ENCODE assay signal across 7 mouse cellular contexts in the genomic region with DNA sequence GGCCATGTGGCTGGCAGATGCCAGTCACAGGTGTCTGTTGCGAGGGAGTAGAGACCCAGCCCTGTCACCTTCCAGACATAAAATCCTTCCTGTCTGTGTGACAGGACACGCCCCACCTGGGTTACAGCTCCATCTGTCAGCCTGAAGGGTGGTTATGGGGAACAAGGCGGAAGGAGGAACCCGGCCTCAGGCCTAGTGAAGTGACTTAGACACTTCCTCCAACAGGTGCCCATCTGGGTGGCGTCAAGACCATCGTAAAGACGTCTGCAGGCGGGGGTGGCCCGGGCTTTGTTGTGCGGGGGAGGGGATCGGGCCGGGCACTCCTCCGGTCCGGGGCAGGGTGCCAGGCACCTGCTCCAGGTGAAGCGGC. TPM values are rescaled to one million over a fixed set of nuclear protein-coding genes. Genes with fewer than 3 reads are reported as not detected.
DNase-seq lines count a peak whose midpoint lies in the region; ATAC-seq and TF ChIP-seq lines count a peak whose summit lies in the region.

No protein-coding gene starts in this region.

- WGBS in heart, embryonic 14.5 days = 3% methylated on average over 15 of the region's 15 CpGs

- H3K27ac ChIP-seq in heart, embryonic 14.5 days (replicated peaks in 1 of 2; ENCODE audit: control insufficient read depth in 1 of 2, insufficient read depth in 1 of 2, low read depth in 2 of 2, low read length in 2 of 2) = peak overlapping the region; percentile 61 to 77

- TF ChIP-seq CTCF in E14TG2a.4 (conservative IDR thresholded peaks at IDR 0.05; ENCODE audit: low read length) = no peak

- peak overlapping the region; percentile 97 for H3K9ac ChIP-seq in heart, embryonic 14.5 days (ENCODE audit: low read length)

- H3K9me3 ChIP-seq in E14TG2a.4 (ENCODE audit: low read length) = no peaks in the 10 kb centered on the region
- H3K9me3 ChIP-seq in heart, embryonic 14.5 days (ENCODE audit: control insufficient read depth, low read length) = no peaks in the 10 kb centered on the region

- H3K4me1 ChIP-seq in E14TG2a.4 (replicated peaks; ENCODE audit: low read depth, low read length) = peaks cover 49% of the 10 kb centered on the region
- peaks cover 16 to 42% of the 10 kb centered on the region in 2 experiments for H3K4me1 ChIP-seq in heart, embryonic 14.5 days (ENCODE audit: control insufficient read depth in 2 of 2, insufficient read depth in 2 of 2, low read length in 2 of 2)

- peaks cover 26% of the 10 kb centered on the region for H3K27me3 ChIP-seq in E14TG2a.4 (ENCODE audit: insufficient read depth, low read length)
- H3K27me3 ChIP-seq in heart, embryonic 14.5 days (ENCODE audit: control insufficient read depth, insufficient read depth, low read length) = no peaks in the 10 kb centered on the region

- ATAC-seq in heart, embryonic 14.5 days (ENCODE audit: insufficient number of reproducible peaks, insufficient read depth, low FRiP score, low read depth) = no peak

- peak overlapping the region; percentile 91 for H3K4me3 ChIP-seq in E14TG2a.4 (replicated peaks; ENCODE audit: low read length)
- H3K4me3 ChIP-seq in heart, embryonic 14.5 days (ENCODE audit: control insufficient read depth in 1 of 2, insufficient read depth in 1 of 2, low read depth in 1 of 2, low read length in 2 of 2) = peak overlapping the region; percentile 88 to 93

- DNase-seq in ZHBTc4 (ENCODE audit: low read depth, low spot score) = peak; percentile 48
- peak; percentile 39 for DNase-seq in embryo, embryonic 10.5 days (ENCODE audit: low spot score)
- DNase-seq in kidney, postnatal 10 days = peak; percentile 70
- DNase-seq in lung, postnatal 4 days = peak; percentile 70 to 71
- DNase-seq in right cerebral cortex, postnatal 25 days = peak; percentile 51

- H3K4me2 ChIP-seq in heart, embryonic 14.5 days (ENCODE audit: low read length) = peak overlapping the region; percentile 89

- H3K36me3 ChIP-seq in E14TG2a.4 (ENCODE audit: insufficient read depth, low read length) = no peaks in the 10 kb centered on the region
- 0 out of 2 replicates have a peak, but pooled peaks cover 3% of the 10 kb centered on the region for H3K36me3 ChIP-seq in heart, embryonic 14.5 days (ENCODE audit: control insufficient read depth, insufficient read depth, low read length)

RNA-seq across cellular contexts. Expression of a gene that starts 0.7 kb away (rescaled TPM):
- polyA plus RNA-seq in heart, embryonic 14.5 days (2014; fragmentation: Nextera tagmentation; extraction: Ambion mirVana) = 19.5 and 22.7 TPM in 2 replicates

RNA-seq across cellular contexts. Expression of a gene that starts 16.7 kb away (rescaled TPM):
- 114 and 119 TPM in 2 replicates for polyA plus RNA-seq in heart, embryonic 14.5 days (2014; fragmentation: Nextera tagmentation; extraction: Ambion mirVana)

RNA-seq across cellular contexts. Expression of a gene that starts 31.8 kb away (rescaled TPM):
- polyA plus RNA-seq in heart, embryonic 14.5 days (2014; fragmentation: Nextera tagmentation; extraction: Ambion mirVana) = 0.42 and 0.58 TPM in 2 replicates

RNA-seq across cellular contexts. Expression of a gene that starts 42.9 kb away (rescaled TPM):
- 35.6 and 35.9 TPM in 2 replicates for polyA plus RNA-seq in heart, embryonic 14.5 days (2014; fragmentation: Nextera tagmentation; extraction: Ambion mirVana)

RNA-seq across cellular contexts. Expression of a gene that starts 45.8 kb away (rescaled TPM):
- polyA plus RNA-seq in heart, embryonic 14.5 days (2014; fragmentation: Nextera tagmentation; extraction: Ambion mirVana) = 133 and 139 TPM in 2 replicates
